Mouse (Mus musculus): Measurements from ENCODE around the gene Tlr5. TPM values are rescaled to one million over a fixed set of nuclear protein-coding genes. Genes with fewer than 3 reads are reported as not detected.

Gene Tlr5
- polyA plus RNA-seq, 1 experiment = 1.6 TPM

DNA sequence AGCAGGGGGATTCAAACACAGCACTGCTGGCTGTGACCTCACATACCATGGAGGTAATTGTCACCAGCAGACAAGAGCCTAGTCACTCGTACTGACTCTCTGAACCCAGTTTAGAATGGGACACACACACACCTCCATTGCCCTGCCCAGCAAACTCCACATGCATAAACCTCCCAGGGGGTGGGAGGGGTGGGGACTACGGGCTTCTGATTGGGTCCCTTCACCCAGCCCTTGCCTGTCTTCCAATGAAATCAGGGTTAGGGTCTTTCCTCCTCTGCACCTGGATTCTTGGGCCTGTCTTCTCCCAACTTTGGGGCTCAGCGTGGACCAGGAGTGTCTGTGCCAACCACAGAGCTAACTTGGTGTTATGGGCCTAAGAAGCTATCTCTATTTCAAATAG is 4.2 kb downstream of the Tlr5 start:
- Histone ChIP-seq H3K4me3 (ENCODE audit: extremely low read depth, insufficient read depth, insufficient read length) (no peak overlapping the region), H3K36me3 (ENCODE audit: control insufficient read depth, insufficient read depth, low read length) (no peaks in the 10 kb centered on the region), H3K27me3 (ENCODE audit: control insufficient read depth, insufficient read depth, low read length) (no peaks in the 10 kb centered on the region), H3K4me1 (ENCODE audit: control insufficient read depth, insufficient read depth, insufficient read length) (peaks cover 2% of the 10 kb centered on the region; the same call in 1 of the 2 replicates), H3K27ac (ENCODE audit: insufficient read depth, low read length) (no peak overlapping the region)
- 85% methylated on average over 3 of the region's 3 CpGs for WGBS
- TF ChIP-seq POLR2A (IDR thresholded peaks at IDR 0.05; ENCODE audit: low read depth, low read length) = no peak
- TF ChIP-seq CTCF (IDR thresholded peaks at IDR 0.05; ENCODE audit: extremely low read depth, insufficient read depth, insufficient read length, insufficient replicate concordance) = no peak
- no peak for DNase-seq (ENCODE audit: low read depth in 1 of 2, low spot score in 2 of 2)

GRCm38 (mm10) chr1:182959251-182959691 is 4.7 kb downstream of the Tlr5 start:
- Histone ChIP-seq H3K36me3 (ENCODE audit: control insufficient read depth, insufficient read depth, low read length) (no peaks in the 10 kb centered on the region), H3K27ac (ENCODE audit: insufficient read depth, low read length) (no peak overlapping the region), H3K4me3 (ENCODE audit: extremely low read depth, insufficient read depth, insufficient read length) (no peak overlapping the region), H3K27me3 (ENCODE audit: control insufficient read depth, insufficient read depth, low read length) (no peaks in the 10 kb centered on the region), H3K4me1 (ENCODE audit: control insufficient read depth, insufficient read depth, insufficient read length) (no peaks in the 10 kb centered on the region; the same call in 1 of the 2 replicates)
- TF ChIP-seq CTCF (IDR thresholded peaks at IDR 0.05; ENCODE audit: extremely low read depth, insufficient read depth, insufficient read length, insufficient replicate concordance) (no peak), POLR2A (IDR thresholded peaks at IDR 0.05; ENCODE audit: low read depth, low read length) (no peak)
- 21% methylated on average over 17 of the region's 17 CpGs for WGBS
- no peak for DNase-seq (ENCODE audit: low read depth in 1 of 2, low spot score in 2 of 2)

DNA sequence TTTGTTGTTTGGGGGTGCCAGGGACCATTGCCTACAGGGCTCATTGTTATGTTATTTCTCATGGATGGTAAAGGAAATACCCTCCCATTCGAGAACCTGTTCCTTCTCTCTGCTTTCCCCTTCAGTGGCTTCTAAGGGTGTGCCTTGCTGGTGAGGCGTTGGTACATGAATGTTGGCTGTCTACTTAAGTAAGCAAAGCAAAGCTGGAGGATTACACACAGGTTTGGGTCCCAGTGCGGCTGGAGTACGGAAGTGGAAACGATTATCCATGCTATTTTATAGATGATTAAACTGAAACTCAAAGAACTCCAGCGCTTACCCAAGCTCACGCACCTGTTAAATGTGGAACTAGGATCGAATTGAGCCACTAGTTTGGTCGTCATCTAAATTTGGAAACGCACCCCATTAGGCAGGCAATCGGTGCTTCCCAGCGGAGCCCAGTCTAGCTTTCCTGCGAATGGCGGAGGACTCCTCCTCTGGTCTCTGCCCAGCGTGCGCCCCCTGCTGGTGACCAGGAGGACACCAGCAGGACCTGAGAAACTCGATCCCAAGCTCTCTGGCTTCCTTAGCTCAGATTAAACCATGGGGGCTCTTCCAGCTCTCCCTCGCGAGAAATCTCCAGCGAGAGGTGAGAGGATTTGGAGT is 5.3 kb downstream of the Tlr5 start:
- DNase-seq (ENCODE audit: low read depth in 1 of 2, low spot score in 2 of 2) = peak; percentile 21 to 64
- H3K27me3 ChIP-seq (ENCODE audit: control insufficient read depth, insufficient read depth, low read length) = no peaks in the 10 kb centered on the region
- no peaks in the 10 kb centered on the region; the same call in 1 of the 2 replicates for H3K4me1 ChIP-seq (ENCODE audit: control insufficient read depth, insufficient read depth, insufficient read length)
- no peak for TF ChIP-seq POLR2A (IDR thresholded peaks at IDR 0.05; ENCODE audit: low read depth, low read length)
- peak; percentile 98 for TF ChIP-seq CTCF (IDR thresholded peaks at IDR 0.05; ENCODE audit: extremely low read depth, insufficient read depth, insufficient read length, insufficient replicate concordance)
- H3K36me3 ChIP-seq (ENCODE audit: control insufficient read depth, insufficient read depth, low read length) = no peaks in the 10 kb centered on the region
- WGBS = 1% methylated on average over 20 of the region's 20 CpGs
- H3K27ac ChIP-seq (ENCODE audit: insufficient read depth, low read length) = no peak overlapping the region
- H3K4me3 ChIP-seq (ENCODE audit: extremely low read depth, insufficient read depth, insufficient read length) = peak overlapping the region; percentile 37

DNA sequence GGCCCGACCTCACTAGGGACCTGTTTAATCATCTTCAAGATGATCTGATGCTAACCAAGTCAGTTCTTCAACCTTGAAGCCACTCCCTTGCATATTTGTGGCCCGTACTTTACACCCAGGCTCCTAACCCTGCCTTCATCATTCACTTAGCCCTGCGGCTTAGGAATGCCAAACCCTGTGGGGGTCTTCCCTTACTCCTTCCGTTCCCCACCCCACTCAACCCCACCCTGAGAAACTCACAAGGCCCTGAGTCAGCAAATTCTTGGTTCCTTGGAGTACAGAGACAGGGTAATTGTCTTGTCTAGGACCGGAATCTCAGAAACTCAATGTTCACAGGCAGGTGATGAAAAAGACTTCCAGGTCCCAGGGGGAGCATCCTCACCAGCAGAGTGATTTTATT is 6.5 kb downstream of the Tlr5 start:
- DNase-seq (ENCODE audit: low read depth in 1 of 2, low spot score in 2 of 2) = no peak
- H3K27me3 ChIP-seq (ENCODE audit: control insufficient read depth, insufficient read depth, low read length) = no peaks in the 10 kb centered on the region
- H3K4me3 ChIP-seq (ENCODE audit: extremely low read depth, insufficient read depth, insufficient read length) = no peak overlapping the region
- H3K4me1 ChIP-seq (ENCODE audit: control insufficient read depth, insufficient read depth, insufficient read length) = no peaks in the 10 kb centered on the region; the same call in 1 of the 2 replicates
- 82% methylated on average over 5 of the region's 5 CpGs for WGBS
- TF ChIP-seq POLR2A (IDR thresholded peaks at IDR 0.05; ENCODE audit: low read depth, low read length) (no peak), CTCF (IDR thresholded peaks at IDR 0.05; ENCODE audit: extremely low read depth, insufficient read depth, insufficient read length, insufficient replicate concordance) (no peak)
- no peak overlapping the region for H3K27ac ChIP-seq (ENCODE audit: insufficient read depth, low read length)
- no peaks in the 10 kb centered on the region for H3K36me3 ChIP-seq (ENCODE audit: control insufficient read depth, insufficient read depth, low read length)

GRCm38 (mm10) chr1:182963329-182963728 is 8.7 kb downstream of the Tlr5 start:
- H3K27me3 ChIP-seq (ENCODE audit: control insufficient read depth, insufficient read depth, low read length) = no peaks in the 10 kb centered on the region
- no peaks in the 10 kb centered on the region for H3K36me3 ChIP-seq (ENCODE audit: control insufficient read depth, insufficient read depth, low read length)
- H3K4me1 ChIP-seq (ENCODE audit: control insufficient read depth, insufficient read depth, insufficient read length) = no peaks in the 10 kb centered on the region; the same call in 1 of the 2 replicates
- 85% methylated on average over 5 of the region's 5 CpGs for WGBS
- TF ChIP-seq POLR2A (IDR thresholded peaks at IDR 0.05; ENCODE audit: low read depth, low read length) (no peak), CTCF (IDR thresholded peaks at IDR 0.05; ENCODE audit: extremely low read depth, insufficient read depth, insufficient read length, insufficient replicate concordance) (no peak)
- DNase-seq (ENCODE audit: low read depth in 1 of 2, low spot score in 2 of 2) = no peak
- H3K27ac ChIP-seq (ENCODE audit: insufficient read depth, low read length) = no peak overlapping the region
- no peak overlapping the region for H3K4me3 ChIP-seq (ENCODE audit: extremely low read depth, insufficient read depth, insufficient read length)

DNA sequence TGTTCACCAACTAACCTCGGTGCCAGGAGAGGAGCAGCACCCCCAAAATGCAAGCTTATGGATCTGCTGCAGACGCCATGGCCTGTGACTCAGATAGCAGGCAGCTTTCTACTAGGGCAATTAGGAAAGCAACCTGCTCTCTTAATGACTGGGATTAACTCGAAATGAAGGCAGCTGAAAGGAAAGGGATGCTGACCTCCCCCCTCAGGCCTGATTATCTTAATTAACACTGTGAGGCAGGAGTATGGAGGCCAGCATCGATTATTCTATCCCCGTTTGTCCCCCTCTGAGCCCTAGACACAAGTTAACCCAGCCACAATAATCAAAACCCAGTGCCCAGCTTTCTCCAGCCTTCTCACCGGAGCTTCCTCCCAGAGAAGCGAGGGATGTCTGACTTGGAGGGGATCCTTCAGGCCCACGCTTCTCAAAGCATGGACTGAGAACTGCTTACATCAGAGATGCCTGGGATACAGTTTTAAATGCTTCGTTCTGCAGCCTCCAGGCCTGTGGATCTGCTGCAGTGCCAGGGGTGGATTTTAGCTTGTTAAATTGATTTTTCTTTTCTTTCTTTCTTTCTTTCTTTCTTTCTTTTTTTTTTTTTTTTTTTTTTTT is 10.4 kb downstream of the Tlr5 start:
- WGBS = 86% methylated on average over 9 of the region's 9 CpGs
- Histone ChIP-seq H3K36me3 (ENCODE audit: control insufficient read depth, insufficient read depth, low read length) (no peaks in the 10 kb centered on the region), H3K4me1 (ENCODE audit: control insufficient read depth, insufficient read depth, insufficient read length) (no peaks in the 10 kb centered on the region; the same call in 1 of the 2 replicates), H3K4me3 (ENCODE audit: extremely low read depth, insufficient read depth, insufficient read length) (no peak overlapping the region), H3K27me3 (ENCODE audit: control insufficient read depth, insufficient read depth, low read length) (no peaks in the 10 kb centered on the region), H3K27ac (ENCODE audit: insufficient read depth, low read length) (no peak overlapping the region)
- TF ChIP-seq CTCF (IDR thresholded peaks at IDR 0.05; ENCODE audit: extremely low read depth, insufficient read depth, insufficient read length, insufficient replicate concordance) (no peak), POLR2A (IDR thresholded peaks at IDR 0.05; ENCODE audit: low read depth, low read length) (no peak)
- DNase-seq (ENCODE audit: low read depth in 1 of 2, low spot score in 2 of 2) = no peak

DNA sequence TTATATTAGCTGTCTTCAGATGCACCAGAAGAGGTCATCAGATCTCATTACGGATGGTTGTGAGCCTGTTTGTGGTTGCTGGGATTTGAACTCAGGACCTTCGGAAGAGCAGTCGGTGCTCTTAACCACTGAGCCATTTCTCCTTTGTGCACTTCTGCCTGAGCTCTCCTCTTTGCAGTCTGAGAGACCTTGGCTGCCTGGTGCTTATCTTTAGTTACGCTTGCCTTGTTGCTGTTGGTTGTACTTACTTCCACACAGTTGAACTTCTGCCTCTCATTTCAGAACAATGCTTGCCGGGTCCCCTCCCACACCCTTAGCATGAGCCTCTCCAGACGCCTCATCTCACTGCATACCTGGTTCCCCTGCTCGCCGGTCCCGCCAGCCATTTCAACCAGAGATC is 14.1 kb downstream of the Tlr5 start:
- no peak for TF ChIP-seq POLR2A (IDR thresholded peaks at IDR 0.05; ENCODE audit: low read depth, low read length)
- no peak for TF ChIP-seq CTCF (IDR thresholded peaks at IDR 0.05; ENCODE audit: extremely low read depth, insufficient read depth, insufficient read length, insufficient replicate concordance)
- no peak overlapping the region for H3K27ac ChIP-seq (ENCODE audit: insufficient read depth, low read length)
- no peak overlapping the region for H3K4me3 ChIP-seq (ENCODE audit: extremely low read depth, insufficient read depth, insufficient read length)
- no peak for DNase-seq (ENCODE audit: low read depth in 1 of 2, low spot score in 2 of 2)
- no peaks in the 10 kb centered on the region for H3K4me1 ChIP-seq (ENCODE audit: control insufficient read depth, insufficient read depth, insufficient read length)
- H3K27me3 ChIP-seq (ENCODE audit: control insufficient read depth, insufficient read depth, low read length) = no peaks in the 10 kb centered on the region
- 91% methylated on average over 9 of the region's 9 CpGs for WGBS
- H3K36me3 ChIP-seq (ENCODE audit: control insufficient read depth, insufficient read depth, low read length) = no peaks in the 10 kb centered on the region
